Mouse (Mus musculus) stomach, embryonic 15.5 days (tissue): ENCODE measurements around the gene Gm20518. TPM values are rescaled to one million over a fixed set of nuclear protein-coding genes. Genes with fewer than 3 reads are reported as not detected.

ENCODE experiments used
- ATAC-seq: fragments of 200-750 bp; cut with Nextera tagmentation; 2 replicates; pipeline ENCODE4 v1.8.0; 2017; ENCODE audit warnings: low read depth, moderate number of reproducible peaks, moderate TSS enrichment; ENCODE audit not compliant: insufficient read depth, low FRiP score
- H3K27ac ChIP-seq: fragments of 300-500 bp; sonication (generic); 2 replicates; pipeline ENCODE4 v1.5.1; 2015; ENCODE audit warnings: mild to moderate bottlenecking, inconsistent platforms
- H3K27me3 ChIP-seq: fragments of 300-500 bp; sonication (generic); replicated peaks from 2 replicates; pipeline ENCODE4 v1.6.1; 2015; ENCODE audit warnings: inconsistent platforms
- H3K36me3 ChIP-seq: fragments of 300-500 bp; sonication (generic); 2 replicates; pipeline ENCODE4 v1.6.1; 2015; ENCODE audit warnings: inconsistent platforms
- H3K4me1 ChIP-seq: fragments of 300-500 bp; sonication (generic); 2 replicates; pipeline ENCODE4 v1.6.1; 2015; ENCODE audit warnings: inconsistent platforms
- H3K4me2 ChIP-seq: fragments of 300-500 bp; sonication (generic); 2 replicates; pipeline ENCODE4 v1.6.1; 2015; ENCODE audit warnings: mild to moderate bottlenecking, inconsistent platforms
- H3K4me3 ChIP-seq: fragments of 300-500 bp; sonication (generic); replicated peaks from 2 replicates; pipeline ENCODE4 v1.5.1; 2015; ENCODE audit warnings: inconsistent platforms
- H3K9ac ChIP-seq: fragments of 300-500 bp; sonication (generic); 2 replicates; pipeline ENCODE4 v1.6.1; 2015; ENCODE audit warnings: inconsistent platforms
- H3K9me3 ChIP-seq: fragments of 300-500 bp; sonication (generic); 2 replicates; pipeline ENCODE4 v1.6.1; 2016; ENCODE audit warnings: inconsistent platforms
- WGBS: fragments of 180-500 bp; shearing (Covaris S2); methylation state at CpG from one replicate; pipeline ENCODE4 v1.1.7; 2015; 5-methylcytosine and 5-hydroxymethylcytosine counted together
- polyA plus RNA-seq: library from polyadenylated mRNA; unstranded; fragments of >200 nt; fragmentation: Nextera tagmentation; extraction: Ambion mirVana; gene quantifications from 2 replicates; pipeline ENCODE4 v1.2.1, GENCODE M21; 2015

Gene Gm20518
- polyA plus RNA-seq, 1 experiment from 2014 or later = 0.26 TPM

DNA sequence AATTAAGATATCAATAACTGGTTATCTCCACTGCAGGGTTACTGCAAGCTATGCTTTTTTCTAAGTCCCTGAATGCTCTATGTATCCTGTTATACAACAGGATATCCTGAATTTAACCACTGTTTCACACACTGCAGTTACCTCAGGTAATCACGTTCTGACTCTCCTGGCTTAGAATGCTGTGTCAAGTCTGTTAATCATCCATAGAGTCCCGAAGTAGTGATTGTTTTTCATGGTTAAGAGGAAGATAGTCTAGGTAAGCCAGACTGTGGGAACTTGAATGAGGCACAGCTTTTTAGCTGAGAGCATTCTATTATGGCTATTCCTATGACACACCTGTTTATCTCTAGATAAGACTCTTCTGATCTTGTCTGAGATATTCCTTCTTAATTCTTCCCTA, 26.2 kb downstream of the Gm20518 start:
- Histone ChIP-seq H3K4me3 (no peak overlapping the region), H3K4me1 (no peaks in the 10 kb centered on the region), H3K4me2 (no peak overlapping the region), H3K9me3 (no peaks in the 10 kb centered on the region), H3K9ac (no peak overlapping the region), H3K36me3 (no peaks in the 10 kb centered on the region), H3K27ac (no peak overlapping the region), H3K27me3 (no peaks in the 10 kb centered on the region)
- no peak for ATAC-seq
- WGBS = 58% methylated on average over 2 of the region's 2 CpGs

DNA sequence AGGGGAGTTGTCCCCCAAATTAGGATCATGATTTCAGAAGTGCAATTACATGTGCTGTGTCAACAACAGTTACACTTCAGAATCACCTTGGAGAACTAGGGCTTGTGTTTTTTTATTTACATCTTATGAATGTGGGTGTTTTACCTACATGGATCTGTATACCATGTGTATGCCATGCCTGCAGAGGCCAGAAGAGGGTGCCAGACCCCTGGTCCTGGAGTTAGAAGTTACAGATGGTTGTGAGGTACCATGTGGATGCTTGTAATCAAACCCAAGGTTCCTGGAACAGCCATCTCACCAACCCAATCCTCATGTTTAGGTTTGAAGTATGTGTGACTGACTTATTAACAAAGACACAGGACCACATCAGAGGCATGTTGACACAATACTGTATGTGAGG, 32.9 kb downstream of the Gm20518 start:
- Histone ChIP-seq H3K9me3 (no peaks in the 10 kb centered on the region), H3K4me2 (no peak overlapping the region), H3K9ac (no peak overlapping the region), H3K27me3 (no peaks in the 10 kb centered on the region), H3K36me3 (peaks cover 49% of the 10 kb centered on the region), H3K27ac (no peak overlapping the region), H3K4me3 (no peak overlapping the region), H3K4me1 (no peaks in the 10 kb centered on the region)
- ATAC-seq = no peak

DNA sequence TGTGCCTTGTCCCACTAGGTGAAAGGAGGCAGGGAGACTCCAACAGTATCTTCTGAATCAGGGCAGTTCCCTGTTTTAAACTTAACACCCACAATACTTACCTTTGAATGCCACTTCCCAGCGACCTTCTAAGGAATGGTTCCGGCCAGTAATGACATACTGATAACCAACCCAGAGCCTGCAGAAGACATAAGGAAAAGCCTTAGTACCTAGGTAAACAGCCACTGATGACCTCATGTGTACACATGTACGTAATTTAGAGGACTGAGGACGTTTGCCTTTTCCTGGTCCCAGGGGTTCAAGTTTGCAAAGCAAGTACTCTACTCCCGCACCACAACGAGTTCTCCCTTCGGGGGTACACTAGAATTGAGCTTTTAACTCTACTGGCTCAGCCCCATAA, 34.3 kb downstream of the Gm20518 start:
- no peak overlapping the region for H3K4me2 ChIP-seq
- WGBS = 78% methylated on average over 7 of the region's 7 CpGs
- ATAC-seq = no peak
- no peak overlapping the region for H3K27ac ChIP-seq
- H3K9me3 ChIP-seq = no peaks in the 10 kb centered on the region
- no peak overlapping the region for H3K9ac ChIP-seq
- peaks cover 57% of the 10 kb centered on the region for H3K36me3 ChIP-seq
- H3K4me3 ChIP-seq = no peak overlapping the region
- no peaks in the 10 kb centered on the region for H3K4me1 ChIP-seq
- H3K27me3 ChIP-seq = no peaks in the 10 kb centered on the region

GRCm38 (mm10) chr16:17853263-17853662, 38.2 kb downstream of the Gm20518 start:
- Histone ChIP-seq H3K27me3 (no peaks in the 10 kb centered on the region), H3K36me3 (peaks cover 69% of the 10 kb centered on the region), H3K27ac (no peak overlapping the region), H3K9me3 (no peaks in the 10 kb centered on the region), H3K9ac (no peak overlapping the region), H3K4me3 (no peak overlapping the region), H3K4me1 (no peaks in the 10 kb centered on the region), H3K4me2 (no peak overlapping the region)
- 89% methylated on average over 2 of the region's 2 CpGs for WGBS
- no peak for ATAC-seq

DNA sequence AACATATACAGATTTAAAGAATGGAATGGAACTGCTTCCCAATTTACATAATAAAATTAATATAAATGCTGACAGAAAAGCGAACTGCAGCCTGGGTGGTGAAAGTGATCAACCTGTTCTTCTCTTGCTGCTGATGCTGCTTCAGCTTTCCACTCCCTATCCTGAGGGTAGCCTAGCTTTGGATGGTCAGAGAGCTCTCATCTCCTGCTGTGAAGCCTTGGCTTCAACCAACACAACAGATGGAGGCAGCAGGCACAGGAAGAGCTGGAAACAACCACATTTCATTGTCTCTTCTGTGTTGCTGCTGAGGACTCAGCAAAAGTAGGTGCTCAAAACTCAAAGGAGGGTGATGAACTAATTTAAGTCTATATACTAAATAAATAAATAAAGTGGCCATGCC, 39.6 kb downstream of the Gm20518 start:
- Histone ChIP-seq H3K9ac (no peak overlapping the region), H3K27me3 (no peaks in the 10 kb centered on the region), H3K4me1 (no peaks in the 10 kb centered on the region), H3K27ac (no peak overlapping the region), H3K4me2 (no peak overlapping the region), H3K4me3 (no peak overlapping the region), H3K9me3 (no peaks in the 10 kb centered on the region), H3K36me3 (peaks cover 63% of the 10 kb centered on the region)
- no peak for ATAC-seq
- 100% methylated on average over 1 of the region's 1 CpGs for WGBS

- H3K27ac ChIP-seq = no peak overlapping the region
- H3K4me3 ChIP-seq = no peak overlapping the region
- ATAC-seq = no peak
- no peaks in the 10 kb centered on the region for H3K9me3 ChIP-seq
- H3K27me3 ChIP-seq = no peaks in the 10 kb centered on the region
- no peak overlapping the region for H3K4me2 ChIP-seq
- peaks cover 65% of the 10 kb centered on the region for H3K36me3 ChIP-seq
- H3K9ac ChIP-seq = no peak overlapping the region
- H3K4me1 ChIP-seq = no peaks in the 10 kb centered on the region
- 93% methylated on average over 5 of the region's 5 CpGs for WGBS
Measured at GRCm38 (mm10) chr16:17851331-17851730, 40.1 kb downstream of the Gm20518 start.

DNA sequence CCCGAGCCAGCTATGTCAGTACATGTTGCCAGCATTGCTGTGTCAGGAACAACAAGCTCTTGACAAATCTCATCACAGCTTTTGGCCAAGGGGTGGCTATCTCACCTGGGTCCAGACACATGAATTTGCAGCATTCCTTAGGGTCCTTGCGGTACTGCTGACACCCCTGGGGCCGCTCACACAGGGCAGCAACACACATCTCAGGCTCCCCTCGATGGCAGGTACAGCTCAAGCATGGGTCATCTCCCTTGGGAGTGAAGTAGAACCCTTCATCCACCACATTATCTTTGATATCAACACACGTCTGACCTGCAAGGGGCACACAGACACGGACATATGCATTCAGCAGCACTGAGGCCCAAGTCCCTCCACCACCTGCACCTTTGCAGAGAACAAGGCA, 42.0 kb downstream of the Gm20518 start:
- ATAC-seq = no peak
- H3K27me3 ChIP-seq = no peaks in the 10 kb centered on the region
- no peak overlapping the region for H3K4me2 ChIP-seq
- H3K27ac ChIP-seq = no peak overlapping the region
- peaks cover 67% of the 10 kb centered on the region for H3K36me3 ChIP-seq
- H3K4me1 ChIP-seq = no peaks in the 10 kb centered on the region
- H3K4me3 ChIP-seq = no peak overlapping the region
- no peak overlapping the region for H3K9ac ChIP-seq
- 82% methylated on average over 6 of the region's 6 CpGs for WGBS
- H3K9me3 ChIP-seq = no peaks in the 10 kb centered on the region

DNA sequence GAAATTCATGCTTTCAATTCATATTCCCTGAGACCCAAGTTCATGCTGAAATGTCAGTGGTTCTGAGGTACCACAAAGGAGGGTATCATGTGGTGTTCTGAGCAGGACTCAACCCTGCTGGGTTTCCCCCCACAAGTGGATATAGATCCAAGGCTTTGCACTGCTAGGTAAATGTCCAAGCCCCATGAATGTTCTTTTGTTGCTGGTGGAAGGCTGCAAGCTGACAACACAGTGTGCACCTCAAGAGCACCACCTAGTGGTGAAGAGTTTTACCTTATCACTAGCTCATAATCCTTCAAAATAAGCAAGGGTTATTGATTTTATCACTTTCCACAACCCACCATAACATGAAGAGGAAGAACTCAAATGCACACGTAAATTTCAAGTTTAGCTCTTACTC, 42.5 kb downstream of the Gm20518 start:
- H3K9ac ChIP-seq = no peak overlapping the region
- no peaks in the 10 kb centered on the region for H3K4me1 ChIP-seq
- no peak overlapping the region for H3K4me2 ChIP-seq
- 26% methylated on average over 1 of the region's 1 CpGs for WGBS
- no peak overlapping the region for H3K27ac ChIP-seq
- H3K27me3 ChIP-seq = no peaks in the 10 kb centered on the region
- no peak overlapping the region for H3K4me3 ChIP-seq
- H3K9me3 ChIP-seq = no peaks in the 10 kb centered on the region
- peaks cover 67% of the 10 kb centered on the region for H3K36me3 ChIP-seq
- no peak for ATAC-seq

DNA sequence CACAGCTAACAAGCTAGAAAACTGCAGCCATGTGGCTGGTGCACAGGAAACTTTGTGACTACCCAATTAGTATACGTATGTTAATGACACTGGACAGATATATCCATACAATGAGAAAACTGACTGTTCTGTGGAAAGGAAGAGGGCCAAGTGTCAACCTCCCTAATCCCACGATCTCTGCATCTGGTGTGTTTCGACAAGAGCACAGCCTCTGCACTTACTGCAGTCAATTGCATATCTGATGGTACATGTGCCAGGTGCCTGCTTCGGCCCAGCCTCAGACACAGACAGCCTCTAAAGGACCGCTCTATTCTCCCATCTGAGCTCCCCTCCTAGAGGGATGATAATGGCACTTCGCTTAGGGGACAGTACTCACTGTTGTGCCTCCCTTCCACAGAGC, 43.0 kb downstream of the Gm20518 start:
- no peak overlapping the region for H3K4me2 ChIP-seq

GRCm38 (mm10) chr16:17843701-17844365, 47.6 kb downstream of the Gm20518 start:
- no peak overlapping the region for H3K27ac ChIP-seq
- H3K4me3 ChIP-seq = no peak overlapping the region
- H3K9ac ChIP-seq = no peak overlapping the region
- WGBS = 85% methylated on average over 10 of the region's 10 CpGs
- no peak overlapping the region for H3K4me2 ChIP-seq
- no peak for ATAC-seq
- no peaks in the 10 kb centered on the region for H3K27me3 ChIP-seq
- no peaks in the 10 kb centered on the region for H3K9me3 ChIP-seq
- peaks cover 65% of the 10 kb centered on the region for H3K36me3 ChIP-seq
- no peaks in the 10 kb centered on the region for H3K4me1 ChIP-seq

More for the DNA sequence above, 43.0 kb downstream of the Gm20518 start:
- Histone ChIP-seq H3K4me1 (no peaks in the 10 kb centered on the region), H3K9me3 (no peaks in the 10 kb centered on the region), H3K27me3 (no peaks in the 10 kb centered on the region), H3K36me3 (peaks cover 68% of the 10 kb centered on the region), H3K4me3 (no peak overlapping the region), H3K9ac (no peak overlapping the region), H3K27ac (no peak overlapping the region)
- ATAC-seq = no peak
- 93% methylated on average over 6 of the region's 6 CpGs for WGBS

DNA sequence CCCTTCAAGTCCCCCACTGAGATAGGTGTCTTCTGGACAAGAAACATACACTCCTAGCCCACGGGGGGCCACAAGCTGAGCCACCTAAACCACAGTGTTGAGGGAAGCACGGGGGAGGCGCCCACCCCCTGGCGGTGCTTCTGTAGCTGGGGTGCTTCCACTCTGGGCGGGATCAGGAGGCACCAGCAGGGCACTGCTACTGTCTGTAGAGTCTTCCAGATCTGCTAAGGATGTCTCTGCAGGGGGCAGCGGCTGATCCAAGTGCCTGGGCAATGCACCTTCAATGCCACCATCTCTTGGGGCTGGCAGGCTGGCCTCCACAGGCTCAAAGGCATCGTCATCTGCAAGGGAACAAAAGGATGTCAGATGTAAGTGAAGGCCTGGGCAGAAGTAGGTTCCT, 49.0 kb downstream of the Gm20518 start:
- no peak overlapping the region for H3K27ac ChIP-seq
- no peak overlapping the region for H3K4me2 ChIP-seq
- 94% methylated on average over 7 of the region's 7 CpGs for WGBS
- H3K9ac ChIP-seq = no peak overlapping the region
- peaks cover 54% of the 10 kb centered on the region for H3K36me3 ChIP-seq
- no peaks in the 10 kb centered on the region for H3K4me1 ChIP-seq
- no peak for ATAC-seq
- no peaks in the 10 kb centered on the region for H3K9me3 ChIP-seq
- no peak overlapping the region for H3K4me3 ChIP-seq
- no peaks in the 10 kb centered on the region for H3K27me3 ChIP-seq

DNA sequence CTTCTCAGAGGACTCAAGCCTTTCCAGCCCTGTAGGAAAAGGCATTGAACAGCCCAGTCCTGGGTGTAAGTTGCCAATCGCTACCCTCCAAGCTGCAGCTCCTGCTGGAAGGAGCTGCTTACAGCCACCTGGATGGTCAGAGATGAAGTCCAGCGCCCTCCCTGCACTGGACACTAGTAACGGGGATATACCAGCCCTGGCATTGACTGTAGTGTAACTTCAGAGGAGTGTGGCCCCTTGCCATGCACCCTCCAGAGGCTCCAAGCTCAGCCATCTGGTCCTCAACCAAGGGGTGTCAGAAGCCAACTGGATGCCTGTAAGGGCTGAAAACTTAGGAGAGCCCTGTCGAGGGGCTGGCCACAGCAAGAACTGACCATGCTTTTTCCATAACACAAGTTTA, 51.5 kb downstream of the Gm20518 start:
- H3K36me3 ChIP-seq = peaks cover 40% of the 10 kb centered on the region
- no peaks in the 10 kb centered on the region for H3K4me1 ChIP-seq
- no peak overlapping the region for H3K27ac ChIP-seq
- no peak for ATAC-seq
- H3K9me3 ChIP-seq = no peaks in the 10 kb centered on the region
- no peak overlapping the region for H3K4me3 ChIP-seq
- H3K9ac ChIP-seq = no peak overlapping the region
- WGBS = 82% methylated on average over 4 of the region's 4 CpGs
- no peak overlapping the region for H3K4me2 ChIP-seq
- H3K27me3 ChIP-seq = peaks cover 20% of the 10 kb centered on the region

DNA sequence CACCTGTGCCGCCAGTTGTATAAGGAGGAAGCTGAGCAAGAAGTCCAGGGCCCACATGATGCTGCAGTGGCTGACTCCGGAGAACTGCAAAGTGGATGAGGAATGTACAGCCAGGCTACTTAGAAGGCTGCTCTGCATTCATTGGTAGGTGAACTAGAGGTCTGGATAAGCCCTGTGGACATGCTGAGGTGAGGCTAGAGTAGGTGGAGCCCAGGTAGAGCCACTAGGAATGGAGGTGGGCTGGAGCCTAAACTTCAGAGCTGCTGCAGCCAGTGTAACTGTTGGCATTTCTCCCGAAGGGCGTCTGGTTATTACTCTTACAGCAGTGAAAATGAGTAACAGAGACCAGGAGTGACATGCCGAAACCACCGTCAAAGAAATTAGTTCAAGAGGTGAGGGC, 53.4 kb downstream of the Gm20518 start, which contains the start of gene Car15:
Gene Car15, minus strand, starts transcription at position 314 of the 400 bp plus-strand sequence.
- H3K36me3 ChIP-seq = peaks cover 21% of the 10 kb centered on the region
- no peak for ATAC-seq
- no peak within 1 kb of the TSS for H3K9ac ChIP-seq
- no peak within 1 kb of the TSS for H3K4me2 ChIP-seq
- no peak within 1 kb of the TSS for H3K27ac ChIP-seq
- H3K27me3 ChIP-seq = peaks cover 40% of the 10 kb centered on the region
- 72% methylated on average over 6 of the region's 6 CpGs for WGBS
- H3K4me3 ChIP-seq = no peak within 1 kb of the TSS
- H3K9me3 ChIP-seq = no peaks in the 10 kb centered on the region
- H3K4me1 ChIP-seq = peaks cover 3% of the 10 kb centered on the region; the same call in 1 of the 2 replicates
